Mouse (Mus musculus) layer of hippocampus, postnatal 10 days (tissue): ENCODE results near the gene Psmd4. TPM values are rescaled to one million over a fixed set of nuclear protein-coding genes. Genes with fewer than 3 reads are reported as not detected.

ENCODE experiments used
- microRNA-seq, 2 experiments: library from miRNA; unstranded; fragments of <30 nt; microRNA quantifications; one replicate each; pipeline ENCODE4 v1.2.0; 2021
- total RNA-seq, 2 experiments: library from RNA; stranded (reverse); gene quantifications; 2 replicates each; pipeline ENCODE4 v1.2.3; 2021

Psmd4 gene
- total RNA-seq, 2 experiments from 2014 or later, result 160 to 174 TPM

Small RNA genes within 50 kb of the gene (microRNA-seq; reads per million reads assigned to microRNA genes)
- gene Mir7013, result 2.7 to 3.6 reads per million in 2 experiments

Other genes with a start within 250 kb of the Psmd4 start
- gene Pogz, start 205.0 kb downstream of the Psmd4 start, total RNA-seq, result 10 to 100 TPM; 56.0 to 57.3 TPM
- 100 to 1,000 TPM; 289 to 312 TPM for gene Psmb4, start 155.7 kb downstream of the Psmd4 start, total RNA-seq
- gene Selenbp1, start 109.6 kb downstream of the Psmd4 start, total RNA-seq, result 1 to 10 TPM; 4.8 to 5.2 TPM
- 10 to 100 TPM; 20.1 to 21.3 TPM for gene Rfx5, start 88.5 kb downstream of the Psmd4 start, total RNA-seq
- gene Pi4kb, start 67.9 kb downstream of the Psmd4 start, total RNA-seq, result 10 to 100 TPM; 46.5 to 50.7 TPM
- gene Zfp687, start 27.2 kb downstream of the Psmd4 start, total RNA-seq, result 10 to 100 TPM; 26.4 to 30.8 TPM
- 10 to 100 TPM; 34.5 to 41.9 TPM for gene Pip5k1a, start 64.3 kb upstream of the Psmd4 start, total RNA-seq
- gene Vps72, start 68.4 kb upstream of the Psmd4 start, total RNA-seq, result 10 to 100 TPM; 44.4 to 47.7 TPM
- gene Tmod4, start 81.9 kb upstream of the Psmd4 start, total RNA-seq, result under 1 TPM in 1 of 2 experiments, not detected in 1; 0.85 TPM
- 10 to 100 TPM; 37.5 to 41.8 TPM for gene Scnm1, start 91.4 kb upstream of the Psmd4 start, total RNA-seq
- 10 to 100 TPM; 22.4 to 24.6 TPM for gene Lysmd1, start 91.5 kb upstream of the Psmd4 start, total RNA-seq
- 1 to 10 TPM; 3.0 TPM for gene Tnfaip8l2, start 99.7 kb upstream of the Psmd4 start, total RNA-seq
- 10 to 100 TPM; 71.4 to 75.0 TPM for gene Sema6c, start 117.8 kb upstream of the Psmd4 start, total RNA-seq
- 10 to 100 TPM; 10.1 to 10.6 TPM for gene Gabpb2, start 175.3 kb upstream of the Psmd4 start, total RNA-seq
- 10 to 100 TPM; 79.8 to 80.1 TPM for gene Cdc42se1, start 186.1 kb upstream of the Psmd4 start, total RNA-seq
- gene Mllt11, start 189.6 kb upstream of the Psmd4 start, total RNA-seq, result 100 to 1,000 TPM; 621 to 626 TPM
- under 1 TPM; 0.16 to 0.18 TPM for gene Gm128, start 199.0 kb upstream of the Psmd4 start, total RNA-seq
- gene Bnipl, start 208.6 kb upstream of the Psmd4 start, total RNA-seq, result under 1 TPM in 1 of 2 experiments, not detected in 1; 0.25 TPM
- 10 to 100 TPM; 26.5 to 27.6 TPM for gene Mindy1, start 238.7 kb upstream of the Psmd4 start, total RNA-seq
- 10 to 100 TPM; 34.9 to 36.3 TPM for gene Prune1, start 239.5 kb upstream of the Psmd4 start, total RNA-seq